Mouse (Mus musculus) heart, adult 2 months (tissue): ENCODE data around the gene 4931406P16Rik. TPM values are rescaled to one million over a fixed set of nuclear protein-coding genes. Genes with fewer than 3 reads are reported as not detected.

ENCODE experiments used
- DNase-seq, 2 experiments: peaks; one replicate each; pipeline ENCODE4 v3.0.0; 2021
- H3K27ac ChIP-seq: fragments of 200-600 bp; 2 replicates; pipeline ENCODE4 v1.8.1; 2022
- H3K27me3 ChIP-seq: fragments of 200-500 bp; 2 replicates; pipeline ENCODE4 v1.6.1; 2012; ENCODE audit warnings: mild to moderate bottlenecking, low read length, inconsistent platforms, mixed read lengths; ENCODE audit not compliant: control insufficient read depth, insufficient read depth
- H3K36me3 ChIP-seq: fragments of 200-500 bp; 2 replicates; pipeline ENCODE4 v1.6.1; 2012; ENCODE audit warnings: low read length, inconsistent platforms; ENCODE audit not compliant: control insufficient read depth, insufficient read depth
- H3K4me1 ChIP-seq: fragments of 200-500 bp; 2 replicates; pipeline ENCODE4 v1.6.1; 2011; ENCODE audit warnings: low read length; ENCODE audit not compliant: control insufficient read depth, insufficient read depth
- H3K4me3 ChIP-seq: fragments of 200-600 bp; 2 replicates; pipeline ENCODE4 v1.8.1; 2022
- H3K79me2 ChIP-seq: fragments of 200-500 bp; replicated peaks from 2 replicates; pipeline ENCODE4 v1.6.1; 2012; ENCODE audit warnings: mild to moderate bottlenecking, inconsistent platforms, low read length, moderate library complexity, mixed read lengths; ENCODE audit not compliant: control insufficient read depth, insufficient read depth
- H3K9ac ChIP-seq: fragments of 200-500 bp; 2 replicates; pipeline ENCODE4 v1.6.1; 2012; ENCODE audit warnings: low read depth, mild to moderate bottlenecking, control low read depth, inconsistent platforms, low read length, mixed read lengths
- CTCF ChIP-seq: fragments of 200-600 bp; IDR thresholded peaks from 2 replicates; pipeline ENCODE4 v1.8.1; 2022; ENCODE audit warnings: antibody characterized with exemption, mild to moderate bottlenecking, moderate library complexity
- EP300 ChIP-seq: fragments of 200-500 bp; IDR thresholded peaks from 2 replicates; pipeline ENCODE4 v1.6.1; 2011; ENCODE audit warnings: low read depth, low read length, control low read depth; ENCODE audit not compliant: insufficient read depth
- POLR2A ChIP-seq: fragments of 200-500 bp; IDR thresholded peaks from 2 replicates; pipeline ENCODE4 v1.6.1; 2011; ENCODE audit warnings: mild to moderate bottlenecking, low read depth, low read length, control low read depth; ENCODE audit not compliant: insufficient read depth
- WGBS: fragments of 180-500 bp; shearing (Covaris S2); methylation state at CpG from one replicate; pipeline ENCODE4 v1.1.7; 2018; 5-methylcytosine and 5-hydroxymethylcytosine counted together
- intact Hi-C: fragments of 180-260 bp; cut with DNase I; formaldehyde crosslinking; loops from one replicate; pipeline ENCODE4 v1.15.1; 2025
- polyA plus RNA-seq: library from polyadenylated mRNA; depleted of rRNA; stranded (reverse); fragments of >200 nt; gene quantifications from 2 replicates; pipeline ENCODE4 v1.2.3, GENCODE M21; 2012
- total RNA-seq, 2 experiments: library from RNA; stranded (reverse); gene quantifications; 2 replicates each; pipeline ENCODE4 v1.2.3; 2021

Gene 4931406P16Rik
- total and polyA plus RNA-seq, 3 experiments: 24.9 to 44.1 (median 40.7) TPM

GRCm38 (mm10) chr7:34235602-34236001 is 77.7 kb downstream of the 4931406P16Rik start:
- WGBS: 85% methylated on average over 5 of the region's 5 CpGs
- Histone ChIP-seq H3K36me3 (no peaks in the 10 kb centered on the region), H3K27me3 (no peaks in the 10 kb centered on the region), H3K4me1 (peaks cover 5% of the 10 kb centered on the region), H3K27ac (no peak overlapping the region), H3K9ac (no peak overlapping the region), H3K79me2 (no peaks in the 10 kb centered on the region), H3K4me3 (no peak overlapping the region)
- intact Hi-C loops: no loop called here
- no peak for DNase-seq
- TF ChIP-seq EP300: no peak
- no peak for TF ChIP-seq POLR2A
- TF ChIP-seq CTCF: no peak

- H3K9ac ChIP-seq: no peak overlapping the region; the same call in 1 of the 2 replicates
- peaks cover 5% of the 10 kb centered on the region for H3K4me1 ChIP-seq
- 2% methylated on average over 17 of the region's 17 CpGs for WGBS
- no peak for TF ChIP-seq EP300
- no peak for TF ChIP-seq CTCF
- TF ChIP-seq POLR2A: no peak
- no peaks in the 10 kb centered on the region for H3K27me3 ChIP-seq
- no peaks in the 10 kb centered on the region for H3K36me3 ChIP-seq
- peak overlapping the region; percentile 99 for H3K27ac ChIP-seq
- DNase-seq: no peak
- peak overlapping the region; percentile 73 for H3K4me3 ChIP-seq
- intact Hi-C loops: no loop called here
- no peaks in the 10 kb centered on the region for H3K79me2 ChIP-seq
Measured at GRCm38 (mm10) chr7:34234610-34235561, 78.5 kb downstream of the 4931406P16Rik start.

- peak; percentile 99 for DNase-seq
- H3K27ac ChIP-seq: peak overlapping the region; percentile 99
- WGBS: under 1% methylated on average over 46 of the region's 46 CpGs
- H3K4me1 ChIP-seq: peaks cover 5% of the 10 kb centered on the region
- no peak for TF ChIP-seq CTCF
- TF ChIP-seq POLR2A: peak; percentile 85
- peak; percentile 97 for TF ChIP-seq EP300
- H3K4me3 ChIP-seq: peak overlapping the region; percentile 73
- intact Hi-C loops: no loop called here
- H3K27me3 ChIP-seq: no peaks in the 10 kb centered on the region
- peak overlapping the region; percentile 76 for H3K9ac ChIP-seq
- no peaks in the 10 kb centered on the region for H3K79me2 ChIP-seq
- H3K36me3 ChIP-seq: no peaks in the 10 kb centered on the region
Measured at GRCm38 (mm10) chr7:34233909-34234609, 79.3 kb downstream of the 4931406P16Rik start.

GRCm38 (mm10) chr7:34232785-34233725 is 80.3 kb downstream of the 4931406P16Rik start:
- intact Hi-C loops: no loop called here
- H3K9ac ChIP-seq: peak overlapping the region; percentile 76
- no peak for DNase-seq
- H3K79me2 ChIP-seq: no peaks in the 10 kb centered on the region
- H3K27me3 ChIP-seq: no peaks in the 10 kb centered on the region
- WGBS: 39% methylated on average over 7 of the region's 7 CpGs
- H3K4me1 ChIP-seq: peaks cover 9% of the 10 kb centered on the region
- peak overlapping the region; percentile 99 for H3K27ac ChIP-seq
- peaks cover 6% of the 10 kb centered on the region for H3K36me3 ChIP-seq
- H3K4me3 ChIP-seq: peak overlapping the region; percentile 73
- TF ChIP-seq POLR2A: no peak
- TF ChIP-seq EP300: no peak
- TF ChIP-seq CTCF: no peak

GRCm38 (mm10) chr7:34230116-34230515 is 83.2 kb downstream of the 4931406P16Rik start, which contains the start of gene Gpi1:
Gpi1 (minus strand) TSS chr7:34230336.
- TF ChIP-seq POLR2A (peak; percentile 92), EP300 (0 out of 2 replicates have a peak, but pooled peaks have one; percentile 35), CTCF (peak; percentile 59)
- peak within 1 kb of the TSS; percentile 90 for H3K4me3 ChIP-seq
- peaks cover 11% of the 10 kb centered on the region for H3K36me3 ChIP-seq
- DNase-seq: peak; percentile 86 to 89
- peak within 1 kb of the TSS; percentile 94 for H3K27ac ChIP-seq
- WGBS: under 1% methylated on average over 38 of the region's 39 CpGs
- no peaks in the 10 kb centered on the region; the same call in 1 of the 2 replicates for H3K79me2 ChIP-seq
- intact Hi-C loops: loop anchor here (2.0 kb wide), 1 partner anchor 33 kb away; the partner anchor contains the start of gene Pdcd2l
- H3K4me1 ChIP-seq: peaks cover 16% of the 10 kb centered on the region
- H3K27me3 ChIP-seq: no peaks in the 10 kb centered on the region
- H3K9ac ChIP-seq: peak within 1 kb of the TSS; percentile 69
